Mouse (Mus musculus): ENCODE results near the gene Kcnj13. TPM values are rescaled to one million over a fixed set of nuclear protein-coding genes. Genes with fewer than 3 reads are reported as not detected.

Gene Kcnj13
- polyA plus RNA-seq, 1 experiment: not detected

DNA sequence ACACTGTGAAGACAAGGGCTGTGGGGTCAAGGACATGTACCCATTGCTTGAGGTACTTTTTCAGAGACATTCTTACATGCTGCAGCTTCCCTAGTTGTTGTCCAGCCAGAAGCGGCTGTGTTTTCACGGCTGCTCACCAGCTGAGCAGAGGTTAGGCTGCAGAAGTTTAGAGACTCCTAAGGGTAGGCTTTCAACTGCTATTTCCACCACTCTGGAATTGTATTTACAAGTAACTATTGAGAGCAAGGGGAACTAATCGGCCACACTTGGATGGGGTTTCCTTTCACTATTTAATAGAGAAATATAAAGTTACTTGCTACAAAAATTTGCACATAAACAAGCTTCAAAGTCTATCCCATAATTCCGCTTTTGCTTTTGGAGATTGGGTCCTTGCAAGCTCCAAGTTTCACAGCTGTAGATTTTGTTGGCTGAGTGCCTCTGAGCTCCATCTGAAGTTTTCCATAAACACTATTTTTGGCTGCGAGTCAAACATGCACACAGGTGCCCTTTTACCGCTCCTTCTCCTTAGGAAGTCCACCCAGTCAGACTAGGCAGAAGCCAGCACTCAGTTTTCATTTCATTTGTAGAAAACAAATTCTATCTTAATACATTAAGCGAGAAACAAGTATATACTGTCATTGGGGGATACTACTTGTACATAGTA is 2.5 kb upstream of the Kcnj13 start:
- no peaks in the 10 kb centered on the region for H3K4me1 ChIP-seq (ENCODE audit: control insufficient read depth, insufficient read depth, insufficient read length)
- peaks cover 1% of the 10 kb centered on the region; the same call in 1 of the 2 replicates for H3K36me3 ChIP-seq (ENCODE audit: control insufficient read depth, insufficient read depth, low read length)
- no peak overlapping the region for H3K4me3 ChIP-seq (ENCODE audit: extremely low read depth, insufficient read depth, insufficient read length)
- no peak for DNase-seq (ENCODE audit: low read depth in 1 of 2, low spot score in 2 of 2)
- WGBS: 94% methylated on average over 7 of the region's 7 CpGs
- no peaks in the 10 kb centered on the region for H3K27me3 ChIP-seq (ENCODE audit: control insufficient read depth, insufficient read depth, low read length)
- TF ChIP-seq POLR2A (IDR thresholded peaks at IDR 0.05; ENCODE audit: low read depth, low read length) (no peak), CTCF (IDR thresholded peaks at IDR 0.05; ENCODE audit: extremely low read depth, insufficient read depth, insufficient read length, insufficient replicate concordance) (no peak)
- no peak overlapping the region for H3K27ac ChIP-seq (ENCODE audit: insufficient read depth, low read length)

DNA sequence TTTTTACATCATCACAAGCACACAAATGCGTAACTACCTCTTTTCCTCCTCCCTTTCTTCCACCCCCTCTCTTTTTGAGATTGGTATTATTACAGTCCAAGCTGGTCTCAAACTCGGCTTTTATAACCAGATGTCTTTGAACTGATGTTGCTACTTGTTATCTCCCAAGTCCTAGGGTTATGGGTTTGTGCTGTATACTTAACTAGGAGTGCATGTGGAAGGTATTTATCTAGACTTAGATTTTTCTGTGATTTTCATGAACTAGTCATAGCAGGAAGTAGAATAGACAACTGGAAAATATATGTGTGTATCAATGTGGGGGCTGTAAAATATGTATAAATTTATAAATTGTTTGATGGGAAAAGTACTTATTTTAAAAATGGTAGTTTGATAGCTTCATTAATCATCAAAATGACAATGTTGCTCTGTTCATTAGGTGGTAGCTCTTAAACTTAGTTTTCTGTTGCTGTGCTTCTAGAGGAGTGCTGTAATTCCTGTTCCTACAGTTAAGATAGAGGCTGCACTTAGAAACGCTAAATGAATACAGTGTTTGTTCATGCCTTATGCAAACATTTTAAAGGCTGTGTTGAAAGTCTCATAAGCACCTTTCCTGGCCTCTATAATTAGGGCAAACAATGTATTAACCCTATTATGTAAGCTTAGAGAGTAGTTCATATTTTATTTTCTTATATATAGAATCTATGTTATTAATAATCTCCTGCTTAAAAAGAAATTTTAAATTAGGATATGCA is 909 bp downstream of the Kcnj13 start:
- Histone ChIP-seq H3K27ac (ENCODE audit: insufficient read depth, low read length) (no peak overlapping the region), H3K36me3 (ENCODE audit: control insufficient read depth, insufficient read depth, low read length) (peaks cover 1% of the 10 kb centered on the region; the same call in 1 of the 2 replicates), H3K4me3 (ENCODE audit: extremely low read depth, insufficient read depth, insufficient read length) (no peak overlapping the region), H3K27me3 (ENCODE audit: control insufficient read depth, insufficient read depth, low read length) (no peaks in the 10 kb centered on the region), H3K4me1 (ENCODE audit: control insufficient read depth, insufficient read depth, insufficient read length) (no peaks in the 10 kb centered on the region)
- TF ChIP-seq CTCF (IDR thresholded peaks at IDR 0.05; ENCODE audit: extremely low read depth, insufficient read depth, insufficient read length, insufficient replicate concordance) (no peak), POLR2A (IDR thresholded peaks at IDR 0.05; ENCODE audit: low read depth, low read length) (no peak)
- WGBS: 94% methylated on average over 3 of the region's 3 CpGs
- DNase-seq (ENCODE audit: low read depth in 1 of 2, low spot score in 2 of 2): no peak

DNA sequence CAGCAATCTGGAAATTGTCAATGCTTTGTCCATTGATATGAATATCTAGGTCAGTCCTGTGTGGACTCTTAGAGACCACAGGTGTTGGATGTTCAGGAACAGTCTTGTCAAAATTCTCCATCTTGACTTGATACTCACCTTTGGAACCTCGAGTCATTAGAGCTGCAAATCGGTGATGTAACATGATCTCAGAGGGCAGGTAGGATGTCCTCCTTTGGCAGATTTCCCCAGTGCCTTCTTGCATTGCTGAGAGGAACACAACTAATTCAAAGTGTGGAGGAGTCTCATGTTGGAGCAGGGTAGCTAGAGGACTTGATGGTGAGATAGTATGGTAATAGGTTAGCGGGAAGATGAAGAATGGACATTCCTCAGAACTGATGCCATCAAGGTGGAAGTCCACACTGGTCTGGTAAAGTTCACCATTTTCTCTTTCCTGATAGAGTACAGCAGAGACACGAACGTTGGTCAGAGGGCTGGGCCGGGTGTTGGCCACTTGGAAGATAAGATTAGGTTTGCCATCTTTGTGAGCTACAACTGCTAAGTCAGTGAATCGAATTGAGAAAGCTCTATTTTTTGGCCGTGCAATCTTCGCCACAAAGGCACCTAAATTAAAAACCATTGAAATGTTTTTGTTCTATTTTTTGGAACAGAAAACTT is 8.0 kb downstream of the Kcnj13 start:
- H3K27ac ChIP-seq (ENCODE audit: insufficient read depth, low read length): no peak overlapping the region
- WGBS: 82% methylated on average over 9 of the region's 9 CpGs
- DNase-seq (ENCODE audit: low read depth in 1 of 2, low spot score in 2 of 2): no peak
- H3K36me3 ChIP-seq (ENCODE audit: control insufficient read depth, insufficient read depth, low read length): no peaks in the 10 kb centered on the region; the same call in 1 of the 2 replicates
- H3K4me1 ChIP-seq (ENCODE audit: control insufficient read depth, insufficient read depth, insufficient read length): no peaks in the 10 kb centered on the region
- no peaks in the 10 kb centered on the region for H3K27me3 ChIP-seq (ENCODE audit: control insufficient read depth, insufficient read depth, low read length)
- no peak overlapping the region for H3K4me3 ChIP-seq (ENCODE audit: extremely low read depth, insufficient read depth, insufficient read length)
- TF ChIP-seq CTCF (IDR thresholded peaks at IDR 0.05; ENCODE audit: extremely low read depth, insufficient read depth, insufficient read length, insufficient replicate concordance) (no peak), POLR2A (IDR thresholded peaks at IDR 0.05; ENCODE audit: low read depth, low read length) (no peak)

DNA sequence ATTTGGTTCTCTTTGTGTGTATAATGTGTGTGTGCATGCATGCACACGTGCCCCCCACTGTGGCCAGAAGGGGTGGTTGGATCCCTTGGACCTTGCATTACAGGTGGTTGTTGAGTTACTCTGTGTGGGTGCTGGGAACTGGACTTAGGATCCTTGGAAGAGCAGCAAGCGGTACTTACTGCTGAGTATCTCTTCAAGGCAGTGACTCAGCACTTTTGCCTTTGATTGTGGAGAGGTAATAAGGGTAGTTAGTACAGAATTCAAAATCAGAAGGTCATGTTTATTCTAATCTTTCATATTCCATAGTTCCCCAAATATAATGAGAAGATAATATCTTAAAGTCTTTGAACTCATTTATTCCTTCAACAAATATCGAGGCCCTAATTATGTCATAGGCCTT is 13.4 kb downstream of the Kcnj13 start:
- 92% methylated on average over 3 of the region's 3 CpGs for WGBS
- Histone ChIP-seq H3K27ac (ENCODE audit: insufficient read depth, low read length) (no peak overlapping the region), H3K27me3 (ENCODE audit: control insufficient read depth, insufficient read depth, low read length) (no peaks in the 10 kb centered on the region), H3K36me3 (ENCODE audit: control insufficient read depth, insufficient read depth, low read length) (peaks cover 7% of the 10 kb centered on the region), H3K4me1 (ENCODE audit: control insufficient read depth, insufficient read depth, insufficient read length) (no peaks in the 10 kb centered on the region), H3K4me3 (ENCODE audit: extremely low read depth, insufficient read depth, insufficient read length) (no peak overlapping the region)
- TF ChIP-seq POLR2A (IDR thresholded peaks at IDR 0.05; ENCODE audit: low read depth, low read length) (no peak), CTCF (IDR thresholded peaks at IDR 0.05; ENCODE audit: extremely low read depth, insufficient read depth, insufficient read length, insufficient replicate concordance) (no peak)
- no peak for DNase-seq (ENCODE audit: low read depth in 1 of 2, low spot score in 2 of 2)

DNA sequence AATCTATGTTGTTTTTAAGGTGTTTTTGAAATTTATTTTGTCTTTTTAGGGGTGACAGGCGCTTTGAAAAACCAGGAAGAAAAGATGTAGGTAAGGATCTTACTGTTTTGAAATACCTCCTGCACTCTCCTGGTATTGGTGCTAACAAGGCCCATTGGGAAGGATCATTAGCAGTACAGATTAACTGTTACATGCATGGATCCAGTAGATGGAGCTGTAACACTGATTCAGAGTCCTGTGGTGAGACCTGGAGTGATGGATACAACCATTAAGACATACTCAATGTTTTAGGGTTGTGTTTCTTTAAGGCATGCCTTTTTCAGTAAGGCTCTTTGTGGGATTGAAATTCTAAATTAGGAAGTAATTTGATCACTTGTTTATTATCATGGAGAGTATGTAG is 14.6 kb downstream of the Kcnj13 start:
- Histone ChIP-seq H3K4me3 (ENCODE audit: extremely low read depth, insufficient read depth, insufficient read length) (no peak overlapping the region), H3K27ac (ENCODE audit: insufficient read depth, low read length) (no peak overlapping the region), H3K4me1 (ENCODE audit: control insufficient read depth, insufficient read depth, insufficient read length) (no peaks in the 10 kb centered on the region), H3K36me3 (ENCODE audit: control insufficient read depth, insufficient read depth, low read length) (peaks cover 7% of the 10 kb centered on the region), H3K27me3 (ENCODE audit: control insufficient read depth, insufficient read depth, low read length) (no peaks in the 10 kb centered on the region)
- TF ChIP-seq POLR2A (IDR thresholded peaks at IDR 0.05; ENCODE audit: low read depth, low read length) (no peak), CTCF (IDR thresholded peaks at IDR 0.05; ENCODE audit: extremely low read depth, insufficient read depth, insufficient read length, insufficient replicate concordance) (no peak)
- 96% methylated on average over 1 of the region's 1 CpGs for WGBS
- DNase-seq (ENCODE audit: low read depth in 1 of 2, low spot score in 2 of 2): no peak

DNA sequence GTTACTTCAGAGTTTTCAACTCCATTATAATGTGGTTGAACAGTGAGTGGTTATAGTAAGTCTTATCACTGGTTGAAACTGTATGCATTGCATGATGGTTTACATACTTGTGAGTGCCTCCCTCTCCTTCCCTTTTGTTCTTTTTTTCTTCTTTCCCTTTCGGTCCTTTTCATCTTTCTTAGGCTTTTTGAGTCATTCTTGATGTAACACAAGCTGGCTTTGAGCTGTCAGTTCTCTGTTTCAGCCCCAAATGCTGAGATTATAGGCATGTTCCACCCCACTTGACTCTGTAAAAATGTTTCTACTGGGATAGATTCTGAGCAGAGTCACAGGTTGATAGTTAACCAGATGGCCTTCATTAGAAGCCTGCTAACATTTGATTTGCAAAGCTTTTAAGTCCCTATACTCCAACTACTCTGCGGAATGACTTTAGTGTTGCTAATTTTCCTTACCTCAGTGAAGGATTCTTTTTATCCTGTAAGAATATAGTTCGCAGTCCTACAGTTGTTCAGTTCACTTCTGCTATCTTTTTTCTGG is 16.4 kb downstream of the Kcnj13 start:
- Histone ChIP-seq H3K36me3 (ENCODE audit: control insufficient read depth, insufficient read depth, low read length) (peaks cover 11% of the 10 kb centered on the region), H3K27ac (ENCODE audit: insufficient read depth, low read length) (no peak overlapping the region), H3K4me3 (ENCODE audit: extremely low read depth, insufficient read depth, insufficient read length) (no peak overlapping the region), H3K27me3 (ENCODE audit: control insufficient read depth, insufficient read depth, low read length) (no peaks in the 10 kb centered on the region), H3K4me1 (ENCODE audit: control insufficient read depth, insufficient read depth, insufficient read length) (no peaks in the 10 kb centered on the region)
- DNase-seq (ENCODE audit: low read depth in 1 of 2, low spot score in 2 of 2): no peak
- TF ChIP-seq POLR2A (IDR thresholded peaks at IDR 0.05; ENCODE audit: low read depth, low read length) (no peak), CTCF (IDR thresholded peaks at IDR 0.05; ENCODE audit: extremely low read depth, insufficient read depth, insufficient read length, insufficient replicate concordance) (no peak)
- 85% methylated on average over 3 of the region's 3 CpGs for WGBS
